Mouse (Mus musculus) kidney, adult 2 months (tissue): Measurements from ENCODE around the gene Capg.

ENCODE experiments used
- CTCF ChIP-seq: fragments of 200-500 bp; conservative IDR thresholded peaks from 2 replicates; pipeline ENCODE4 v1.5.1; 2011; ENCODE audit warnings: low read depth, mild to moderate bottlenecking, control low read depth, low read length, moderate library complexity, mixed read lengths; ENCODE audit not compliant: insufficient read depth, insufficient read length
- POLR2A ChIP-seq: fragments of 200-500 bp; IDR thresholded peaks from one replicate; pipeline ENCODE4 v1.6.1; 2011; ENCODE audit warnings: low read depth, low read length, control low read depth

DNA sequence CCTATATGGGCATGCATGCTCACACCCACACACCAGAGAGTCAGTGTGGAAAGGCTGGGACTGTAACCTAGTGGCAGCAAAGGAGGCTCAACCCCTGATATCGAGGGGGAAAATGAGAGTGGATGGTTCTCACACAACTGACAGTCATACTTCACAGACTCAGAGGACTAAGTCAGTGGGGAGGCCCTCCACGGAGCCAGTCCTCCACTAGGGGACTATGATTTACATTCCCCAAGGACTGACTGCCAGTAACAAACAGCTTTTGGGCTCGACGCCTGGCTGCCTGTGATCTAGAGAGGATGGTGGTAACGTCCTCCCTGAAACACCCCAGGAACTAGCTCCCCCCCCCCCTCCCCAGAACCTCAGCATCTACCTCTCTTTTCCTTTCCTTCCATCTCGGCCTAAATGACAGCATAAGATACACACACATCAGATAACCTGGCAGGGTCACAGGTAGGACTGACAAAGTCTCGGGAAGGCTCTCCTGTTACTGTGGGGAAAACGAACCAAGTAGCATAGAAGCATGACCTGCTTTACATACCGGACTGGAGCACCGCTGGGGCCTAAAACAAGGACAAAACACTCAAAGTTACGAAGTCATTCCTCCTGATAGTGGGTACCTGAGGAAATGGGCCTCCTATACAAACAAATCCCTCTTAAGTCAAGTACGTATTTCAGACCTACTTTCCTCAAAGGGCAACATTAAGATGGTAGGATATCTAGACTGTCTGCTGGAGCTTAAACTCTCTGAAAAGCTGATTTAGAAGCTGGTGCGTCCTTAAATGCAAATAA, 53.1 kb downstream of the Capg start:
- no peak for TF ChIP-seq CTCF
- no peak for TF ChIP-seq POLR2A
